Mouse (Mus musculus) gastrocnemius, postnatal 25 days (tissue): ENCODE results near the gene St3gal6. TPM values are rescaled to one million over a fixed set of nuclear protein-coding genes. Genes with fewer than 3 reads are reported as not detected.
A peak's percentile ranks its signal among the peaks of the same experiment; 100 is the strongest.

Source experiments
- DNase-seq: peaks from one replicate; pipeline ENCODE4 v3.0.0; 2022
- long read RNA-seq, 2 experiments: library from polyadenylated mRNA; stranded (forward); transcript quantifications; one replicate each; pipeline ENCODE4 v2.0.0; 2021
- total RNA-seq, 2 experiments: library from RNA; stranded (reverse); gene quantifications; 1 replicate in 1 of 2; 2 replicates in 1 of 2; pipeline ENCODE4 v1.2.3; 2021

St3gal6 gene
- 100 to 1,000 TPM in 1 of 2 experiments, 10 to 100 TPM in 1; 92.1 to 102 TPM for total RNA-seq
- long read RNA-seq, experiment 1, full-length matches to known transcripts, result 14 of 56 reads
- long read RNA-seq, experiment 1, partial matches to known transcripts, result 19 of 56 reads
- long read RNA-seq, experiment 1, other reads (novel, unspliced or antisense), result 23 of 56 reads
- long read RNA-seq, experiment 2, full-length matches to known transcripts, result 7 of 43 reads
- long read RNA-seq, experiment 2, partial matches to known transcripts, result 10 of 43 reads
- long read RNA-seq, experiment 2, other reads (novel, unspliced or antisense), result 26 of 43 reads

GRCm38 (mm10) chr16:58523972-58524850, at the start of gene St3gal6:
St3gal6 (minus strand) TSS chr16:58524243.
- no peak for DNase-seq

GRCm38 (mm10) chr16:58570694-58571264, 46.7 kb upstream of the St3gal6 start:
- DNase-seq, result no peak

- DNase-seq, result no peak
These were observed 37.2 kb upstream of the St3gal6 start for GRCm38 (mm10) chr16:58561196-58561595.

GRCm38 (mm10) chr16:58556067-58556830, 32.2 kb upstream of the St3gal6 start:
- no peak for DNase-seq

GRCm38 (mm10) chr16:58554673-58555072, 30.6 kb upstream of the St3gal6 start:
- no peak for DNase-seq

GRCm38 (mm10) chr16:58548042-58548441, 24.0 kb upstream of the St3gal6 start:
- DNase-seq, result no peak

GRCm38 (mm10) chr16:58546128-58546527, 22.1 kb upstream of the St3gal6 start:
- no peak for DNase-seq

GRCm38 (mm10) chr16:58539490-58539889, 15.4 kb upstream of the St3gal6 start:
- DNase-seq, result no peak

GRCm38 (mm10) chr16:58539011-58539410, 15.0 kb upstream of the St3gal6 start:
- no peak for DNase-seq

GRCm38 (mm10) chr16:58536076-58536475, 12.0 kb upstream of the St3gal6 start:
- DNase-seq, result no peak

GRCm38 (mm10) chr16:58535236-58535635, 11.2 kb upstream of the St3gal6 start:
- no peak for DNase-seq

- no peak for DNase-seq
These were observed 10.5 kb upstream of the St3gal6 start for GRCm38 (mm10) chr16:58534245-58535142.

- no peak for DNase-seq
These were observed 9.7 kb upstream of the St3gal6 start for GRCm38 (mm10) chr16:58533742-58534141.

- DNase-seq, result no peak
These were observed 9.2 kb upstream of the St3gal6 start for GRCm38 (mm10) chr16:58533254-58533653.

GRCm38 (mm10) chr16:58532511-58532910, 8.5 kb upstream of the St3gal6 start:
- no peak for DNase-seq

GRCm38 (mm10) chr16:58527817-58528216, 3.8 kb upstream of the St3gal6 start:
- DNase-seq, result no peak

GRCm38 (mm10) chr16:58526729-58527128, 2.7 kb upstream of the St3gal6 start:
- no peak for DNase-seq

GRCm38 (mm10) chr16:58525832-58526231, 1.8 kb upstream of the St3gal6 start:
- DNase-seq, result no peak

- peak; percentile 76 for DNase-seq
These were observed 791 bp downstream of the St3gal6 start for GRCm38 (mm10) chr16:58523044-58523859.

- DNase-seq, result no peak
These were observed 1.4 kb downstream of the St3gal6 start for GRCm38 (mm10) chr16:58522677-58523043.
